Mouse (Mus musculus): ENCODE results near the gene Gpr180.
A peak's percentile ranks its signal among the peaks of the same experiment; 100 is the strongest.
"Not testable (repeated sequence)": the region's sequence is repeated elsewhere in the genome, so short reads cannot be mapped to it uniquely, and the experiment has no call there.

Gene Gpr180

GRCm38 (mm10) chr14:118152294-118152651 lies 15.3 kb downstream of the Gpr180 start:
- no peak for DNase-seq (ENCODE audit: low spot score in 2 of 2)

- DNase-seq (ENCODE audit: low spot score in 2 of 2): not testable (repeated sequence)
These were observed 19.1 kb downstream of the Gpr180 start for GRCm38 (mm10) chr14:118156056-118156455.

GRCm38 (mm10) chr14:118156740-118157139 lies 19.8 kb downstream of the Gpr180 start:
- no peak for DNase-seq (ENCODE audit: low spot score in 2 of 2)

GRCm38 (mm10) chr14:118157146-118157545 lies 20.2 kb downstream of the Gpr180 start:
- DNase-seq (ENCODE audit: low spot score in 2 of 2): peak; percentile 41 to 63

GRCm38 (mm10) chr14:118161751-118162150 lies 24.8 kb downstream of the Gpr180 start:
- no peak for DNase-seq (ENCODE audit: low spot score in 2 of 2)

GRCm38 (mm10) chr14:118162640-118163039 lies 25.7 kb downstream of the Gpr180 start:
- DNase-seq (ENCODE audit: low spot score in 2 of 2): no peak

- DNase-seq (ENCODE audit: low spot score in 2 of 2): no peak
These were observed 31.8 kb downstream of the Gpr180 start for GRCm38 (mm10) chr14:118168776-118169175.

- peak in 1 of 2 experiments; percentile 3 for DNase-seq (ENCODE audit: low spot score in 2 of 2)
These were observed 36.7 kb downstream of the Gpr180 start for GRCm38 (mm10) chr14:118173590-118174203.

- DNase-seq (ENCODE audit: low spot score in 2 of 2): no peak
These were observed 38.2 kb downstream of the Gpr180 start for GRCm38 (mm10) chr14:118175071-118175693.

- no peak for DNase-seq (ENCODE audit: low spot score in 2 of 2)
These were observed 38.7 kb downstream of the Gpr180 start for GRCm38 (mm10) chr14:118175694-118176085.

GRCm38 (mm10) chr14:118179251-118179650 lies 42.3 kb downstream of the Gpr180 start:
- no peak for DNase-seq (ENCODE audit: low spot score in 2 of 2)

- no peak for DNase-seq (ENCODE audit: low spot score in 2 of 2)
These were observed 42.7 kb downstream of the Gpr180 start for GRCm38 (mm10) chr14:118179701-118180100.

- DNase-seq (ENCODE audit: low spot score in 2 of 2): peak; percentile 47 to 57
These were observed 43.2 kb downstream of the Gpr180 start for GRCm38 (mm10) chr14:118180117-118180557.

- no peak for DNase-seq (ENCODE audit: low spot score in 2 of 2)
These were observed 43.8 kb downstream of the Gpr180 start for GRCm38 (mm10) chr14:118180711-118181177.

- no peak for DNase-seq (ENCODE audit: low spot score in 2 of 2)
These were observed 54.5 kb downstream of the Gpr180 start for GRCm38 (mm10) chr14:118191442-118191841.

GRCm38 (mm10) chr14:118193001-118193628 lies 56.2 kb downstream of the Gpr180 start:
- DNase-seq (ENCODE audit: low spot score in 2 of 2): no peak

- DNase-seq (ENCODE audit: low spot score in 2 of 2): no peak
These were observed 56.7 kb downstream of the Gpr180 start for GRCm38 (mm10) chr14:118193663-118194062.

GRCm38 (mm10) chr14:118194219-118194914 lies 57.4 kb downstream of the Gpr180 start:
- DNase-seq (ENCODE audit: low spot score in 2 of 2): no peak

- DNase-seq (ENCODE audit: low spot score in 2 of 2): no peak
These were observed 60.1 kb downstream of the Gpr180 start for GRCm38 (mm10) chr14:118197063-118197462.

GRCm38 (mm10) chr14:118200731-118201130 lies 63.8 kb downstream of the Gpr180 start:
- DNase-seq (ENCODE audit: low spot score in 2 of 2): no peak

- no peak for DNase-seq (ENCODE audit: low spot score in 2 of 2)
These were observed 65.0 kb downstream of the Gpr180 start for GRCm38 (mm10) chr14:118202006-118202405.

- DNase-seq (ENCODE audit: low spot score in 2 of 2): peak; percentile 9 to 22
These were observed 66.1 kb downstream of the Gpr180 start for GRCm38 (mm10) chr14:118203031-118203430.

Data from natural killer cell, adult 2 months (primary cell).